Mouse (Mus musculus) neural tube, embryonic 15.5 days (tissue): ENCODE measurements around the gene Dlg2. TPM values are rescaled to one million over a fixed set of nuclear protein-coding genes. Genes with fewer than 3 reads are reported as not detected.
A peak's percentile ranks its signal among the peaks of the same experiment; 100 is the strongest.

Experiments used
- ATAC-seq: fragments of 200-750 bp; cut with Nextera tagmentation; 2 replicates; pipeline ENCODE4 v1.8.0; 2017; ENCODE audit warnings: mild to moderate bottlenecking, moderate TSS enrichment, moderate library complexity; ENCODE audit not compliant: low FRiP score
- H3K27ac ChIP-seq: fragments of 300-500 bp; sonication (generic); replicated peaks from 2 replicates; pipeline ENCODE4 v1.5.1; 2015; ENCODE audit warnings: mild to moderate bottlenecking, inconsistent platforms
- H3K27me3 ChIP-seq: fragments of 300-500 bp; sonication (generic); replicated peaks from 2 replicates; pipeline ENCODE4 v1.6.1; 2015; ENCODE audit warnings: inconsistent platforms
- H3K36me3 ChIP-seq: fragments of 300-500 bp; sonication (generic); 2 replicates; pipeline ENCODE4 v1.6.1; 2015; ENCODE audit warnings: inconsistent platforms
- H3K4me1 ChIP-seq: fragments of 300-500 bp; sonication (generic); 2 replicates; pipeline ENCODE4 v1.6.1; 2015; ENCODE audit warnings: inconsistent platforms
- H3K4me2 ChIP-seq: fragments of 300-500 bp; sonication (generic); 2 replicates; pipeline ENCODE4 v1.6.1; 2015; ENCODE audit warnings: inconsistent platforms, mild to moderate bottlenecking, moderate library complexity
- H3K4me3 ChIP-seq: fragments of 300-500 bp; sonication (generic); replicated peaks from 2 replicates; pipeline ENCODE4 v1.5.1; 2015; ENCODE audit warnings: mild to moderate bottlenecking, inconsistent platforms
- H3K9ac ChIP-seq: fragments of 300-500 bp; sonication (generic); replicated peaks from 2 replicates; pipeline ENCODE4 v1.6.1; 2015; ENCODE audit warnings: mild to moderate bottlenecking, inconsistent platforms
- H3K9me3 ChIP-seq: fragments of 300-500 bp; sonication (generic); replicated peaks from 2 replicates; pipeline ENCODE4 v1.6.1; 2016; ENCODE audit warnings: inconsistent platforms
- WGBS: fragments of 180-500 bp; shearing (Covaris S2); methylation state at CpG from one replicate; pipeline ENCODE4 v1.1.7; 2015; ENCODE audit warnings: mixed read lengths; 5-methylcytosine and 5-hydroxymethylcytosine counted together
- polyA plus RNA-seq: library from polyadenylated mRNA; unstranded; fragments of >200 nt; fragmentation: Nextera tagmentation; extraction: Ambion mirVana; gene quantifications from 2 replicates; pipeline ENCODE4 v1.2.1, GENCODE M21; 2015

Gene Dlg2
- polyA plus RNA-seq, 1 experiment from 2014 or later = 29.9 TPM

- Histone ChIP-seq H3K36me3 (no peaks in the 10 kb centered on the region), H3K4me1 (no peaks in the 10 kb centered on the region), H3K4me2 (no peak overlapping the region), H3K9ac (no peak overlapping the region), H3K9me3 (no peaks in the 10 kb centered on the region), H3K27me3 (no peaks in the 10 kb centered on the region), H3K27ac (no peak overlapping the region), H3K4me3 (no peak overlapping the region)
- 65% methylated on average over 6 of the region's 6 CpGs for WGBS
- ATAC-seq = no peak
Measured at GRCm38 (mm10) chr7:92189149-92189548, 1712.7 kb downstream of the Dlg2 start.

DNA sequence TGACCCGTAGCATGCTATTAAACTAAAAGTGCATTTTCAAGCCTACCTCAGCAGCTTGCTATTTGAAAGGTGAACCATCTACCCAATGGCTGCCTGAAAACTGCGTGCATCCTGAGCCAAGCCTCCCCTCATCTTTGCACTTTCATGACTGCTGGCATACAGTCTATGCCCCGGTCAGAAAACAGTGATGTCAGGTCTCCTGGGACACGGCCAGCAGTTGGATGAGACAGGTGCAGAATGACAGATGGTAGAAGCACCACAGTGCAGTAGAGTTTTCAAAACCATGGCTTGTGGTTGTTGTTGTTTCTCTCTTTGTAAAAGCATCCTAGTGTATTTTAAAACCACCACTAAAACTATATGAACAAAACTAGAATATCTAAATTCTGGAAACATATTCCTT is 1719.5 kb downstream of the Dlg2 start:
- 67% methylated on average over 4 of the region's 4 CpGs for WGBS
- ATAC-seq = no peak; the same call in 1 of the 2 replicates
- H3K9me3 ChIP-seq = no peaks in the 10 kb centered on the region

DNA sequence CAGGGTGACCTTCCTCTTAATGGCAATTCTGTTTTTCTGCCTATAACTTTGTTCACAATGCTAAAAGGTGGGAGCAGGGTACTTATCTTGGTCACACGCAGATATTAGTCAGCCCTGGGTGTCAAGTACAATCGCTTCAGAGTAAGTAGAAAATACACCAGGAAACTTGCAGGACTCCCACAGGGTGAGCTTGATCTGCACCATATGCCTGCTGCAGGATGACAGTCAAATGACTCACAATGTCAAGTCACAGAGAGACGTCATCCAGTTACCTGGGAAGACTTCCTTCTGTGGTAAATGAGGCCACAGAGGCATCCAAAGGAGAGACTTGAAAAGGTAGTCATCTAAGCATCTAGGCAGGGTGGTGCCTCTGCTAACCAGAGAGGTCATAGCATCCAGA is 1721.1 kb downstream of the Dlg2 start:
- H3K9me3 ChIP-seq = no peaks in the 10 kb centered on the region
- no peak overlapping the region for H3K4me3 ChIP-seq
- no peaks in the 10 kb centered on the region for H3K4me1 ChIP-seq
- H3K4me2 ChIP-seq = no peak overlapping the region
- H3K36me3 ChIP-seq = no peaks in the 10 kb centered on the region
- H3K9ac ChIP-seq = no peak overlapping the region
- H3K27me3 ChIP-seq = no peaks in the 10 kb centered on the region
- H3K27ac ChIP-seq = no peak overlapping the region
- WGBS = 78% methylated on average over 3 of the region's 3 CpGs
- no peak for ATAC-seq

More for the DNA sequence above, 1719.5 kb downstream of the Dlg2 start:
- Histone ChIP-seq H3K4me1 (no peaks in the 10 kb centered on the region), H3K27me3 (no peaks in the 10 kb centered on the region), H3K36me3 (no peaks in the 10 kb centered on the region), H3K27ac (no peak overlapping the region), H3K4me2 (no peak overlapping the region), H3K4me3 (no peak overlapping the region), H3K9ac (no peak overlapping the region)

DNA sequence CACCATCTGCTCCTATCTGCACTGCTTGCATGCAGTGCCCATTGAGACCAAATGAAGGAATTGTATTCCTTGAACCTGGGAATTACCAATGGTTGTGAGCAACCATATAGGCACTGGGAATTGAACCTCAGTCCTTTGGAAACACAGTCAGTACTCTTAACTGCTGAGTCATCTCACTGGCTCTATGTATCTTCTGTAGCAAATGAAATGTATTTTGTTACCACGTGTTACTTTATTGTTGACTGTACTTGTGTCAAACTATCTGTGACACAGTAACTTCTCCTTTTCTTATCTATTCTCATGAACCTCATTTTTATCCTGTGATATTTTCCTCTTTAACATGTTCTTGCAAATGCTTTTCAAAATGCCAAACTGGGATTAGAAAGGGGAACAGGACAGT is 1722.7 kb downstream of the Dlg2 start:
- no peak for ATAC-seq
- Histone ChIP-seq H3K27me3 (no peaks in the 10 kb centered on the region), H3K9me3 (no peaks in the 10 kb centered on the region)

DNA sequence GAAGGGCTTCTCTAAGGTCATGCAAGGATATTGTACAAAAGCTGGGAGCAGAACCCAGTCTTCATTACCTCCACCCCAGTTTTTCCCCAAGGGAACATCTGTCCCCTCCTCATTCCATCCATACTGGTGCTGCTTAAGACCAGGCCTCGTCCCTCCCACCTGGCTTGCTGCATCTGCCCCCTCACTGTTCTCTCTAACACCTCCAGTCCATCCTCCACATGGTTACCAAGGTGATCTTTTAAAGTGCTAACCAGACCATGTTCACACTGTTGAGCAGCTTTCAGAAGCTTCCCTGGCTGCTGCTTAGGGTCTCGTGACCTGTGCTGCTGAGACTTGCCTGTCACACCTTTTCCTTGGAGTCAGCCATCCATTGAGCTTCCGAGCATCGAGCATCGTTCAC is 1734.2 kb downstream of the Dlg2 start:
- Histone ChIP-seq H3K4me3 (no peak overlapping the region), H3K9me3 (no peaks in the 10 kb centered on the region), H3K27ac (no peak overlapping the region), H3K4me2 (no peak overlapping the region), H3K4me1 (no peaks in the 10 kb centered on the region), H3K36me3 (no peaks in the 10 kb centered on the region), H3K27me3 (no peaks in the 10 kb centered on the region), H3K9ac (no peak overlapping the region)
- ATAC-seq = no peak
- 90% methylated on average over 5 of the region's 5 CpGs for WGBS

More for the DNA sequence above, 1722.7 kb downstream of the Dlg2 start:
- Histone ChIP-seq H3K27ac (no peak overlapping the region), H3K4me1 (no peaks in the 10 kb centered on the region), H3K4me2 (no peak overlapping the region), H3K36me3 (no peaks in the 10 kb centered on the region), H3K4me3 (no peak overlapping the region), H3K9ac (no peak overlapping the region)
- 85% methylated on average over 1 of the region's 1 CpGs for WGBS

DNA sequence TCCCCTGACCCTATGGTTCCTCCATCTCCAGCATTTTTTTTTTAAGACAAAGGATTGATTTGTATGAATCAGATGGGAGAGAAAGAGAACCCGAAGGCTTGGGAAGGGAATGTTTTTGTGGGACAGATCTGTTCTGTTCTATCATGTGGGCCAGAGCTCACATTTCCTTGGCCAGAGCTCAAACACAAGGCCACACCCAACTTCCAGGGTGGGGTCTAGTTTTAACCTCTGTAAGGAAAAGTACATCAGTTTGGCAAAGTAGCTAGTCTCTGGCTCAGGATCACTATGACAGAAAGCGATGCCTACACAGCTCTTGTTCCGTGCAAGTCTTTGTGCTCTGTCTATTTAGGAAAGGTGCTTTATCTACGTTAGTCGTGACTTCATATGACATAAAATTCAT is 1737.3 kb downstream of the Dlg2 start:
- Histone ChIP-seq H3K27ac (no peak overlapping the region), H3K4me2 (no peak overlapping the region), H3K4me1 (no peaks in the 10 kb centered on the region), H3K4me3 (no peak overlapping the region), H3K9me3 (no peaks in the 10 kb centered on the region), H3K9ac (no peak overlapping the region), H3K36me3 (no peaks in the 10 kb centered on the region), H3K27me3 (no peaks in the 10 kb centered on the region)
- ATAC-seq = no peak
- 91% methylated on average over 5 of the region's 5 CpGs for WGBS

DNA sequence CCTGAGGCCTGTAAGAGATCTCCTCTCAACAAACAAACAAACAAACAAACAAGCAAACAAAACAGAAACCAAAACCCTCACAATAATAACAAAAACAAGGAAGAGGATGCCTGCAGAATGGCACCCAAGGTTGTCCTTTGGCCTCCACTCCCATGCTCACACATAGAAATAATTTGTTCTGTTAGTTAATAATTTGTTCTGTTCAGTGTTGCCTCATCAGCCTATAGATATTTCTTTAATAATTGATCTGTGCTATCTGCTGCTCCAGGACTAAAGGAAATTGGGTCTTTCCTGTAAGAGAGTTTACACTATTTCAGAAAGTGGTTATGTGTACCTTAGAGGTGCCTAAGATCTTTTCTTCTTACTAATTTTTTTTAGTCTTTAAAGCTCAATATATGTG is 1741.7 kb downstream of the Dlg2 start:
- Histone ChIP-seq H3K4me3 (no peak overlapping the region), H3K27me3 (no peaks in the 10 kb centered on the region), H3K36me3 (no peaks in the 10 kb centered on the region), H3K9ac (no peak overlapping the region), H3K4me2 (no peak overlapping the region), H3K27ac (no peak overlapping the region), H3K4me1 (no peaks in the 10 kb centered on the region), H3K9me3 (no peaks in the 10 kb centered on the region)
- ATAC-seq = no peak

DNA sequence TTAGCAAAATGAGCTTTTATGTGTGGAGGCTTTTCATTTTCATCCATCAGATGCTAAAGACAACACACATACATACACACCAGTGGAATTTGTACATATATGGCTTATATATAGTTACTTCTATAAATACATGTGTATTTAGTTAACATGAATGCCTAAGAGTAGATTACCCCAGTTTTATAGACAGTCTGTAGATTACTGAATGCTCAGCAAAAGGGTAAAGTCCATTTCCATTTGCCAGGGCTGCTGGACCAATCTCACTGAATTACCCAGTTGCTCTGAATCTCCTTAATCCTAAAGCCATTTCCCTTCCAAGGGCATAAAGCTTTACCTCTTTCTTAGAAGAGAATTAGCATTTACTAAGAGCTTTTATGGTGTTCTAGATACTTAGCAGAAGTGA is 1744.1 kb downstream of the Dlg2 start:
- H3K4me3 ChIP-seq = no peak overlapping the region
- no peaks in the 10 kb centered on the region for H3K9me3 ChIP-seq
- no peaks in the 10 kb centered on the region for H3K27me3 ChIP-seq
- H3K4me1 ChIP-seq = no peaks in the 10 kb centered on the region
- no peak overlapping the region for H3K9ac ChIP-seq
- H3K27ac ChIP-seq = no peak overlapping the region
- no peaks in the 10 kb centered on the region for H3K36me3 ChIP-seq
- no peak for ATAC-seq
- no peak overlapping the region for H3K4me2 ChIP-seq

DNA sequence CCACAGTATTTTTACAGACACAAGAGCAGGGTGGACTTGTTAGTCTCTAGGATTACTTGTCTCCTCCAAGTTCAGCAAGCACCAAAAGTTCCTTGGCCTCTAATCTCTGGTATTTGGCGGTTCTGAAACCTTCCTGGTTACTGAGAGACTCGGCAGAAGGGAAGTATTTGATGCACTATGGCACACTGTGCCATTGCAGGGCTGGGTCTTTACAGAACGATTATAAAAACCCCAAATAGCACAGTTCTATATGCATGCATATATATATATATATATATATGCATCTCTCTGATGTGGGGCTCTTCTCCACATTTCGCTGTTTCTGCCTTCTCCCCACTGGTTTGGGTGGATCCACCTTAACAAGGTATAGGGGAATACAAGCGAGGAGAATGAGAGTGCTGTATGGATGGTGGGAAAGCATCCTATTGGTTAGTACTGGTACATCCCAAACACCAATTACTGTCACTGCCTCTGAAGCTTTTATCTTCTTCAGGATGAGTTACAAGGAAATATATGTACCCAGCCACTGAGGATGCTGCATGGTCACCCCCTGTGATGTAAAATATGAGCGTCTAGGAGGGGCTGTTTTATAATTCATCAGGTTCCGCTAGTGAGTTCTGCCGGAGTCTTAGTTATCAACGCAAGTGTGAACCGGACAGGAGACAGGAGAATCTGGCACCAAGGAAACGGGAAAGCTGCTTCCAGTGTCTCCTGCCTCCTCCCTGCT is 1758.2 kb downstream of the Dlg2 start:
- Histone ChIP-seq H3K4me3 (peak overlapping the region; percentile 45), H3K4me2 (peak overlapping the region; percentile 60), H3K27me3 (no peaks in the 10 kb centered on the region), H3K36me3 (no peaks in the 10 kb centered on the region), H3K9me3 (no peaks in the 10 kb centered on the region), H3K9ac (peak overlapping the region; percentile 45), H3K4me1 (peaks cover 22% of the 10 kb centered on the region; the same call in 1 of the 2 replicates), H3K27ac (peak overlapping the region; percentile 72)
- ATAC-seq = peak; percentile 91
- WGBS = 33% methylated on average over 11 of the region's 11 CpGs

DNA sequence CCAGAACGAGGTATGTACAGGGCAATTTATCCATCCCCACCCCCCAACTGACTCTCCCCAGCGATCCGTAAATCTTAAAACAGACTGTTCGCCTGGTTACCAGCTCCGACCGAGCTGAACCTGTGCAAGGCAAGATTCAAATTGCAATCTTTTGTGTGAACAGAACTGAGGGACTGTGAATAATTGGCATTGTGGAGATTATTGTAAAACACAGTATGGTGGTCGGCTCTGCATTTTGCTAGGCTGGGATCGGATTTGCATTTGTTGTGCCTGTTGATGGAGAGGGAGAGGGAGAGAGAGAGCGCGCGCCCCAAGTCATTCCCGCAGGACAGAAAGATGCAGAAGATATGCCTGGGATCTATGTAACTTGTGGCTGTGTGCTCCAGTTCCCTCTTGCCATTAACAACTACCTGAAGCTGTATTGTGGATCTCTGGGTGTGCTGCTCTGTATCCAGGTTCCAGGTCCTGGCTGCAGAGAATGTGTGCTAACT is 1759.1 kb downstream of the Dlg2 start:
- Histone ChIP-seq H3K4me3 (peak overlapping the region; percentile 45), H3K27ac (peak overlapping the region; percentile 72), H3K36me3 (no peaks in the 10 kb centered on the region), H3K9me3 (no peaks in the 10 kb centered on the region), H3K9ac (peak overlapping the region; percentile 45), H3K27me3 (no peaks in the 10 kb centered on the region), H3K4me2 (peak overlapping the region; percentile 60), H3K4me1 (peaks cover 22% of the 10 kb centered on the region; the same call in 1 of the 2 replicates)
- WGBS = 13% methylated on average over 12 of the region's 12 CpGs
- peak; percentile 72 for ATAC-seq

GRCm38 (mm10) chr7:92240908-92241307 is 1764.4 kb downstream of the Dlg2 start:
- Histone ChIP-seq H3K27me3 (no peaks in the 10 kb centered on the region), H3K4me3 (no peak overlapping the region), H3K4me2 (no peak overlapping the region), H3K9ac (no peak overlapping the region), H3K36me3 (no peaks in the 10 kb centered on the region), H3K4me1 (peaks cover 18% of the 10 kb centered on the region; the same call in 1 of the 2 replicates), H3K9me3 (no peaks in the 10 kb centered on the region), H3K27ac (no peak overlapping the region)
- no peak for ATAC-seq
- WGBS = 92% methylated on average over 2 of the region's 2 CpGs

DNA sequence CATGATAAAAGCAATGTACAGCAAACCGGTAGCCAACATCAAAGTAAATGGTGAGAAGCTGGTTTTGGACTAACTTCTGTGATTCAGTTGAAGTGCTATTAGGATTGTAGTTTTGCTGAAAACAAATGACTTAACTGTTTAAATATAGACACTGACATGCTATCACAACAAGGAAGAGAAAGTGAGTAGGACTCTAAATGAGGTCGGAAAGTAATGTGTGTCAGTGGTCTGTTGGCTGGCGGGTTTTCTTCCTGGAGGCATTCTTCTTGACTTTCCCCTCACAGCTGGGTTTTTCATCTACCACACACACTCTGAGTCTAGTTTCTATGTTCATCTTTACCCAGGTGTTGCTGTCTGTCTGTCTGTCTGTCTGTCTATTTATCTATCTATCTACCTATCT is 1771.1 kb downstream of the Dlg2 start:
- Histone ChIP-seq H3K9ac (no peak overlapping the region), H3K4me1 (no peaks in the 10 kb centered on the region), H3K4me3 (no peak overlapping the region), H3K36me3 (no peaks in the 10 kb centered on the region), H3K9me3 (no peaks in the 10 kb centered on the region), H3K4me2 (no peak overlapping the region), H3K27me3 (no peaks in the 10 kb centered on the region), H3K27ac (no peak overlapping the region)
- WGBS = 91% methylated on average over 3 of the region's 3 CpGs
- no peak for ATAC-seq
